Mouse (Mus musculus) stomach, postnatal 0 days (tissue): ENCODE measurements around the gene Tgfb1. TPM values are rescaled to one million over a fixed set of nuclear protein-coding genes. Genes with fewer than 3 reads are reported as not detected.
"Not testable (repeated sequence)": the region's sequence is repeated elsewhere in the genome, so short reads cannot be mapped to it uniquely, and the experiment has no call there.

Source experiments
- ATAC-seq: fragments of 200-750 bp; cut with Nextera tagmentation; 2 replicates; pipeline ENCODE4 v1.8.0; 2017; ENCODE audit not compliant: low FRiP score, low TSS enrichment
- DNase-seq: peaks from one replicate; pipeline ENCODE4 v3.0.0-alpha.2; 2016; ENCODE audit warnings: low spot score
- H3K27ac ChIP-seq: fragments of 300-500 bp; sonication (generic); replicated peaks from 2 replicates; pipeline ENCODE4 v1.5.1; 2014; ENCODE audit warnings: mild to moderate bottlenecking, control low read depth
- H3K27me3 ChIP-seq: fragments of 300-500 bp; sonication (generic); 2 replicates; pipeline ENCODE4 v1.6.1; 2014; ENCODE audit warnings: low read length; ENCODE audit not compliant: control insufficient read depth, insufficient read depth
- H3K36me3 ChIP-seq: fragments of 300-500 bp; sonication (generic); 2 replicates; pipeline ENCODE4 v1.6.1; 2014; ENCODE audit warnings: low read length, mixed read lengths; ENCODE audit not compliant: control insufficient read depth, insufficient read depth
- H3K4me1 ChIP-seq: fragments of 300-500 bp; sonication (generic); replicated peaks from 2 replicates; pipeline ENCODE4 v1.6.1; 2014; ENCODE audit warnings: antibody characterized with exemption; ENCODE audit not compliant: control insufficient read depth, insufficient read depth
- H3K4me2 ChIP-seq: fragments of 300-500 bp; sonication (generic); replicated peaks from 2 replicates; pipeline ENCODE4 v1.6.1; 2014; ENCODE audit warnings: low read depth, mild to moderate bottlenecking, control low read depth, moderate library complexity
- H3K4me3 ChIP-seq: fragments of 300-500 bp; sonication (generic); 2 replicates; pipeline ENCODE4 v1.5.1; 2014; ENCODE audit warnings: low read depth, low read length, control low read depth
- H3K9ac ChIP-seq: fragments of 300-500 bp; sonication (generic); 2 replicates; pipeline ENCODE4 v1.6.1; 2014; ENCODE audit warnings: mild to moderate bottlenecking, low read length, control low read depth, mixed read lengths
- H3K9me3 ChIP-seq: fragments of 300-500 bp; sonication (generic); 2 replicates; pipeline ENCODE4 v1.6.1; 2016; ENCODE audit warnings: low read length; ENCODE audit not compliant: control insufficient read depth
- CTCF ChIP-seq: IDR thresholded peaks from 2 replicates; pipeline ENCODE4 v1.5.1; 2016; ENCODE audit warnings: antibody characterized with exemption, low read depth, mild to moderate bottlenecking, moderate library complexity
- EP300 ChIP-seq: optimal IDR thresholded peaks from 2 replicates; pipeline ENCODE3; 2016; ENCODE audit warnings: antibody characterized with exemption
- WGBS: fragments of 180-500 bp; shearing (Covaris S2); extraction: QIAGEN DNeasy Blood & Tissue Kit; methylation state at CpG from one replicate; pipeline ENCODE4 v1.1.7; 2014; 5-methylcytosine and 5-hydroxymethylcytosine counted together
- polyA plus RNA-seq: library from polyadenylated mRNA; unstranded; fragments of >200 nt; fragmentation: Nextera tagmentation; extraction: Ambion mirVana; gene quantifications from 2 replicates; pipeline ENCODE4 v1.2.1, GENCODE M21; 2015

Gene Tgfb1
- polyA plus RNA-seq, 1 experiment from 2014 or later, result 1.6 TPM

GRCm38 (mm10) chr7:25719761-25720610 is 33.2 kb downstream of the Tgfb1 start:
- Histone ChIP-seq H3K27ac (peak overlapping the region; percentile 74; the same call in 1 of the 2 replicates), H3K9me3 (no peaks in the 10 kb centered on the region), H3K4me1 (peaks cover 7% of the 10 kb centered on the region; the same call in 1 of the 2 replicates), H3K4me2 (0 out of 2 replicates have a peak overlapping the region, but pooled peaks have one; percentile 74), H3K9ac (peak overlapping the region; percentile 38; the same call in 1 of the 2 replicates), H3K36me3 (peaks cover 33% of the 10 kb centered on the region), H3K27me3 (no peaks in the 10 kb centered on the region), H3K4me3 (no peak overlapping the region)
- WGBS, result 53% methylated on average over 10 of the region's 10 CpGs
- peak; percentile 22; the same call in 1 of the 2 replicates for ATAC-seq
- TF ChIP-seq CTCF (peak; percentile 93), EP300 (no peak)
- DNase-seq, result peak; percentile 83

- H3K4me2 ChIP-seq, result no peak overlapping the region
- 79% methylated on average over 5 of the region's 5 CpGs for WGBS
- H3K4me3 ChIP-seq, result no peak overlapping the region
- TF ChIP-seq CTCF (no peak), EP300 (no peak)
- ATAC-seq (no peak), DNase-seq (no peak)
- H3K9ac ChIP-seq, result no peak overlapping the region
- no peak overlapping the region for H3K27ac ChIP-seq
- H3K4me1 ChIP-seq, result peaks cover 7% of the 10 kb centered on the region; the same call in 1 of the 2 replicates
- no peaks in the 10 kb centered on the region for H3K9me3 ChIP-seq
- no peaks in the 10 kb centered on the region for H3K27me3 ChIP-seq
- peaks cover 37% of the 10 kb centered on the region for H3K36me3 ChIP-seq
These were observed 34.0 kb downstream of the Tgfb1 start for GRCm38 (mm10) chr7:25720760-25721159.

- ATAC-seq, H3K27me3 ChIP-seq, H3K4me3 ChIP-seq, H3K27ac ChIP-seq, DNase-seq, H3K9me3 ChIP-seq, H3K4me2 ChIP-seq, H3K9ac ChIP-seq, H3K4me1 ChIP-seq: not testable (repeated sequence)
- H3K36me3 ChIP-seq, result peaks cover 43% of the 10 kb centered on the region
These were observed 35.0 kb downstream of the Tgfb1 start for GRCm38 (mm10) chr7:25721776-25722175.

- peaks cover 64% of the 10 kb centered on the region for H3K36me3 ChIP-seq
- no peaks in the 10 kb centered on the region for H3K4me1 ChIP-seq
- H3K4me3 ChIP-seq, result no peak overlapping the region
- no peak overlapping the region for H3K27ac ChIP-seq
- no peaks in the 10 kb centered on the region for H3K27me3 ChIP-seq
- DNase-seq (no peak), ATAC-seq (no peak)
- no peak overlapping the region for H3K9ac ChIP-seq
- H3K9me3 ChIP-seq, result no peaks in the 10 kb centered on the region
- no peak for TF ChIP-seq EP300
- no peak for TF ChIP-seq CTCF
- WGBS, result 71% methylated on average over 19 of the region's 19 CpGs
- H3K4me2 ChIP-seq, result no peak overlapping the region
These were observed 39.1 kb downstream of the Tgfb1 start for GRCm38 (mm10) chr7:25725886-25726285.

GRCm38 (mm10) chr7:25727800-25728199 is 41.0 kb downstream of the Tgfb1 start:
- Histone ChIP-seq H3K27ac (no peak overlapping the region), H3K27me3 (no peaks in the 10 kb centered on the region), H3K4me1 (no peaks in the 10 kb centered on the region), H3K4me3 (no peak overlapping the region), H3K9ac (no peak overlapping the region), H3K36me3 (peaks cover 69% of the 10 kb centered on the region), H3K4me2 (no peak overlapping the region), H3K9me3 (no peaks in the 10 kb centered on the region)
- ATAC-seq, result no peak
- 81% methylated on average over 5 of the region's 5 CpGs for WGBS
- DNase-seq, result no peak
- TF ChIP-seq CTCF (no peak), EP300 (no peak)

- no peak overlapping the region for H3K9ac ChIP-seq
- TF ChIP-seq EP300 (no peak), CTCF (no peak)
- ATAC-seq, result peak; percentile 55; the same call in 1 of the 2 replicates
- no peak overlapping the region for H3K27ac ChIP-seq
- no peak overlapping the region for H3K4me2 ChIP-seq
- 26% methylated on average over 2 of the region's 2 CpGs for WGBS
- no peaks in the 10 kb centered on the region for H3K4me1 ChIP-seq
- H3K9me3 ChIP-seq, result no peaks in the 10 kb centered on the region
- no peaks in the 10 kb centered on the region for H3K27me3 ChIP-seq
- no peak overlapping the region for H3K4me3 ChIP-seq
- DNase-seq, result no peak
- H3K36me3 ChIP-seq, result peaks cover 63% of the 10 kb centered on the region
These were observed 42.6 kb downstream of the Tgfb1 start for GRCm38 (mm10) chr7:25729396-25729795.
